Mouse (Mus musculus) forebrain, embryonic 15.5 days (tissue): ENCODE measurements around the gene Smug1. TPM values are rescaled to one million over a fixed set of nuclear protein-coding genes. Genes with fewer than 3 reads are reported as not detected.

Experiments
- ATAC-seq: fragments of 200-750 bp; cut with Nextera tagmentation; replicated peaks from 2 replicates; pipeline ENCODE4 v1.8.0; 2017; ENCODE audit warnings: mild to moderate bottlenecking, moderate TSS enrichment, moderate library complexity
- H3K27ac ChIP-seq: fragments of 300-500 bp; sonication (generic); replicated peaks from 2 replicates; pipeline ENCODE4 v1.5.1; 2015; ENCODE audit warnings: mild to moderate bottlenecking, inconsistent platforms
- H3K27me3 ChIP-seq: fragments of 300-500 bp; sonication (generic); 2 replicates; pipeline ENCODE4 v1.6.1; 2015; ENCODE audit warnings: inconsistent platforms
- H3K36me3 ChIP-seq: fragments of 300-500 bp; sonication (generic); 2 replicates; pipeline ENCODE4 v1.6.1; 2015; ENCODE audit warnings: mild to moderate bottlenecking, inconsistent platforms
- H3K4me1 ChIP-seq: fragments of 300-500 bp; sonication (generic); 2 replicates; pipeline ENCODE4 v1.6.1; 2015; ENCODE audit warnings: inconsistent platforms
- H3K4me2 ChIP-seq: fragments of 300-500 bp; sonication (generic); replicated peaks from 2 replicates; pipeline ENCODE4 v1.6.1; 2015; ENCODE audit warnings: mild to moderate bottlenecking, inconsistent platforms
- H3K4me3 ChIP-seq: fragments of 300-500 bp; sonication (generic); 2 replicates; pipeline ENCODE4 v1.5.1; 2015; ENCODE audit warnings: mild to moderate bottlenecking, inconsistent platforms
- H3K9ac ChIP-seq: fragments of 300-500 bp; sonication (generic); replicated peaks from 2 replicates; pipeline ENCODE4 v1.6.1; 2015; ENCODE audit warnings: mild to moderate bottlenecking, inconsistent platforms
- H3K9me3 ChIP-seq: fragments of 300-500 bp; sonication (generic); 2 replicates; pipeline ENCODE4 v1.6.1; 2016; ENCODE audit warnings: inconsistent platforms
- WGBS: fragments of 180-500 bp; shearing (Covaris S2); methylation state at CpG from one replicate; pipeline ENCODE4 v1.1.7; 2015; ENCODE audit warnings: mixed read lengths; 5-methylcytosine and 5-hydroxymethylcytosine counted together
- polyA plus RNA-seq: library from polyadenylated mRNA; unstranded; fragments of >200 nt; fragmentation: Nextera tagmentation; extraction: Ambion mirVana; gene quantifications from 2 replicates; pipeline ENCODE4 v1.2.1, GENCODE M21; 2015

Smug1 gene
- 24.7 and 26.8 TPM in 2 replicates for polyA plus RNA-seq

DNA sequence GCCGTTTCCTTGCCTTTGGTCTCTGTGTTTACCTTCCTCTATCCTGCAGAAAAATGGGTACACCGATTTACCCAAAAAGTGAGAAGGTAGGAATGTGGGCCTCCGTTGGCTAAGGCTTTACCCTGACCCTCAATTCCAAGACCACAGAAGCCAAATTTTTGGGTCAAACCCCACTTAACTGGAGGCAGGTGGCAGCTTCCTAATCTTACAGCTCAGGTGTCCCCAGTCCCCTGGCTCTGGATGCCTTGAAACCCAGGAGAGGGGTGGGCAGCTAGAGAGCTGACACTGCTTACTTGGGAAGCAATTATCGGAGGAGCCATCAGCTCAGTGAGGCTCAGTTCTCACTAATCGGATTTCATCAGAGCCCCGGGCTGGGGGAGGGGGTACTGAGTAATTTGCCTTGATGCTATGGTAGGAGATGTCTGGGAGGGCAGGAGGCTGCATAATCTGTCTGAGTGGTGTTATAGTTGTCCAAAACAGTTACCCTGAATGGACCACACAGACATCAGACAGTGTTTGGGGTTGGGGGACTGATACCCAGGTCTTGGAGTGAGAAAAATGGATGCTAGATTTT, at the start of gene Smug1:
Gene Smug1, minus strand, starts transcription at position 51 of the 574 bp plus-strand sequence.
- H3K4me1 ChIP-seq, result peaks cover 34% of the 10 kb centered on the region
- no peak within 1 kb of the TSS for H3K4me3 ChIP-seq
- no peak within 1 kb of the TSS for H3K9ac ChIP-seq
- H3K27me3 ChIP-seq, result peaks cover 66% of the 10 kb centered on the region
- no peak for ATAC-seq
- H3K4me2 ChIP-seq, result no peak within 1 kb of the TSS
- no peaks in the 10 kb centered on the region for H3K9me3 ChIP-seq
- no peaks in the 10 kb centered on the region for H3K36me3 ChIP-seq
- WGBS, result 19% methylated on average over 6 of the region's 6 CpGs
- H3K27ac ChIP-seq, result no peak within 1 kb of the TSS

DNA sequence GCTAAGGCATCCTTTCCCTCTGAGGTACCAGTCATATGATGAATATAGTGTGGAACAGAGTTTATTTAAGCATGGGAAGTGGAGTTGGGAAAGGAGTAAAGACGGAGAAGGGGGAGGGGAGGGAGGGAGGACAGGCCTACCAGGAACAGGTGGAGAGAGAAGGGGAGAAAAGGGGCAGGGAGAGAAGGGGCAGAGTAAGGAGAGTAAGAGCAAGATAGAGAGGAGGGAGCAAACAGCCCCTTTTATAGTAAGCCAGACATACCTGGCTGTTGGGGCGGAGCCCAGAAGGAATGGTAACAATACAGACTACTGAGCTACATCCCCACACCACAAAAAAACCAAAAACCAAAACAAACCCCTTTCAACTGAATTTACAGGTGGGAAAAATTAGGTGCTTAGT, 49.2 kb upstream of the Smug1 start:
- H3K4me2 ChIP-seq, result peak overlapping the region; percentile 58
- peak overlapping the region; percentile 92 for H3K27ac ChIP-seq
- no peaks in the 10 kb centered on the region for H3K27me3 ChIP-seq
- H3K9ac ChIP-seq, result no peak overlapping the region
- peaks cover 18% of the 10 kb centered on the region for H3K36me3 ChIP-seq
- no peak; the same call in 1 of the 2 replicates for ATAC-seq
- H3K4me3 ChIP-seq, result no peak overlapping the region
- H3K4me1 ChIP-seq, result peaks cover 45% of the 10 kb centered on the region
- 12% methylated on average over 2 of the region's 2 CpGs for whole genome bisulfite sequencing
- no peaks in the 10 kb centered on the region for H3K9me3 ChIP-seq

GRCm38 (mm10) chr15:103214971-103215907, 48.3 kb upstream of the Smug1 start:
- under 1% methylated on average over 15 of the region's 15 CpGs for WGBS
- Histone ChIP-seq H3K4me1 (peaks cover 45% of the 10 kb centered on the region), H3K27me3 (no peaks in the 10 kb centered on the region), H3K36me3 (peaks cover 25% of the 10 kb centered on the region), H3K4me2 (peak overlapping the region; percentile 58), H3K4me3 (peak overlapping the region; percentile 49), H3K9ac (peak overlapping the region; percentile 45), H3K9me3 (no peaks in the 10 kb centered on the region), H3K27ac (peak overlapping the region; percentile 92)
- ATAC-seq, result peak; percentile 98

- no peak for ATAC-seq
- Histone ChIP-seq H3K4me1 (peaks cover 45% of the 10 kb centered on the region), H3K9ac (peak overlapping the region; percentile 6; the same call in 1 of the 2 replicates), H3K9me3 (no peaks in the 10 kb centered on the region), H3K27me3 (no peaks in the 10 kb centered on the region), H3K4me2 (peak overlapping the region; percentile 37), H3K27ac (peak overlapping the region; percentile 61), H3K36me3 (peaks cover 33% of the 10 kb centered on the region), H3K4me3 (peak overlapping the region; percentile 25)
- 1% methylated on average over 2 of the region's 2 CpGs for WGBS
These were observed 47.3 kb upstream of the Smug1 start for GRCm38 (mm10) chr15:103214149-103214548.

DNA sequence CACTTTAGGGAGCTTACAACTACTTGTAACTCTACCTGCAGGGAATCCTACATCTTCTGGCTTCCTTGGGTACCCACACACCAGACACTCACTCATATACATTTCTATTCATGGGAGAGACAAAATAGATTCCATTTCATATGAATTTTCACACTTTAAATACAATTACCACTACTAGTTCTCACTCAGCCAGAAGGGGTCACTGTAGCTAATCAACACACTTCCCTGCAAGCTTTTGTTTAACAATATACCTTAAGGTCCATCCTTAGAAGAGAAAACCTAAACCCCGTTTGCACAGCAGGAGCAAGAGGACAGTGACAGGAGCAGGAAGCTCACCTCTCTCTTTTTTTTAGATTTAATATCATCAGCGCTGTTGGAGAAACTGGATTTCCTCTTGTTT, 38.3 kb upstream of the Smug1 start:
- no peaks in the 10 kb centered on the region for H3K9me3 ChIP-seq
- no peaks in the 10 kb centered on the region for H3K27me3 ChIP-seq
- no peaks in the 10 kb centered on the region for H3K4me1 ChIP-seq
- H3K36me3 ChIP-seq, result peaks cover 54% of the 10 kb centered on the region
- no peak overlapping the region for H3K27ac ChIP-seq
- H3K4me2 ChIP-seq, result no peak overlapping the region
- H3K9ac ChIP-seq, result no peak overlapping the region
- no peak for ATAC-seq
- 63% methylated on average over 2 of the region's 2 CpGs for WGBS
- no peak overlapping the region for H3K4me3 ChIP-seq

GRCm38 (mm10) chr15:103202088-103202793, 35.3 kb upstream of the Smug1 start:
- Histone ChIP-seq H3K4me1 (peaks cover 8% of the 10 kb centered on the region; the same call in 1 of the 2 replicates), H3K36me3 (peaks cover 55% of the 10 kb centered on the region), H3K27ac (peak overlapping the region; percentile 46), H3K27me3 (no peaks in the 10 kb centered on the region), H3K9me3 (no peaks in the 10 kb centered on the region), H3K4me3 (no peak overlapping the region), H3K9ac (no peak overlapping the region), H3K4me2 (no peak overlapping the region)
- no peak for ATAC-seq
- 72% methylated on average over 6 of the region's 6 CpGs for WGBS

DNA sequence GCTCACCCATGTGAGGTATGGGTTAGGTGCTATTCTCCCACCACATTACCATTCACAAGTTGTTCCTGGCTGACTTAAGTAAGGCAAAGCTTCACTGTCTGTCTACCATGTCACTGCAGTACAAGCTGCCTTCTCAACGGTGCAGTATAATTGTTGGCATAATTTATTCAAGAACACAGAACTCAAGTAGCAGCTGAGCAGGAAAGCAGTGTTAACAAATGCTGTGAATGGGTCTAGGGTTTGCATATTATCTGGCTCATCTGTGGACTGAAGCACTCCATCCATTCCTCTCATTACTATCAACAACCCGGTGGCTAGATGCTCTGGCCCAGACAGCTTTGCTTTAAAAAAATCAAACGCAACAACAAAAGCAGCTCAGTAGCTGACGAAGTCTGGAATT, 30.9 kb upstream of the Smug1 start:
- Histone ChIP-seq H3K27me3 (no peaks in the 10 kb centered on the region), H3K9me3 (no peaks in the 10 kb centered on the region), H3K9ac (no peak overlapping the region), H3K4me3 (no peak overlapping the region), H3K4me1 (peaks cover 9% of the 10 kb centered on the region; the same call in 1 of the 2 replicates), H3K27ac (peak overlapping the region; percentile 35; the same call in 1 of the 2 replicates), H3K36me3 (peaks cover 59% of the 10 kb centered on the region), H3K4me2 (no peak overlapping the region)
- WGBS, result 57% methylated on average over 4 of the region's 4 CpGs
- peak; percentile 41; the same call in 1 of the 2 replicates for ATAC-seq

DNA sequence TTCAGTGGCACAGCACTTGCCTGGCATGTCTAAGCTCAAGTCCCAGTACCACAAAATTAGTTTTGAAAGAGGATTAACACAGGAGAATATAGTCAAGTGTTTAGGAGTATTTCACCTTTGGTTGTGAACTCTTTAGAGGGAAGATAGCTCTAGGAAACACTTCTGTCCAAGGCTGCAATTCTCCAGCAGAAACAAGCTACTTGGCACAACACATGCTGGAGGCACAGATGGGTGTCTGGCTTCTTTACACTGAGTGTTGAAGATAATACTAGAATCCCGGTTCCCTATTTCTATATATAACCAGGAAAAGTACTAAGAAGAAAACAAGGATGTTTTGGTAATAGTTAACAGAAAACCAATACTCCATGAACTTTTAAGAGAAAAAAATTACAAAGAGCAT, 29.9 kb upstream of the Smug1 start:
- H3K36me3 ChIP-seq, result peaks cover 65% of the 10 kb centered on the region
- WGBS, result 68% methylated on average over 1 of the region's 1 CpGs

GRCm38 (mm10) chr15:103193606-103194005, 26.7 kb upstream of the Smug1 start:
- H3K4me2 ChIP-seq, result no peak overlapping the region
- H3K9ac ChIP-seq, result no peak overlapping the region
- no peak overlapping the region for H3K27ac ChIP-seq
- H3K27me3 ChIP-seq, result no peaks in the 10 kb centered on the region
- peaks cover 50% of the 10 kb centered on the region for H3K36me3 ChIP-seq
- H3K9me3 ChIP-seq, result no peaks in the 10 kb centered on the region
- H3K4me3 ChIP-seq, result no peak overlapping the region
- WGBS, result 86% methylated on average over 2 of the region's 2 CpGs
- ATAC-seq, result no peak
- H3K4me1 ChIP-seq, result peaks cover 9% of the 10 kb centered on the region; the same call in 1 of the 2 replicates

More for the DNA sequence above, 29.9 kb upstream of the Smug1 start:
- 0 out of 2 replicates have a peak overlapping the region, but pooled peaks have one; percentile 1 for H3K27ac ChIP-seq
- no peak overlapping the region for H3K4me2 ChIP-seq
- no peaks in the 10 kb centered on the region for H3K27me3 ChIP-seq
- no peak overlapping the region for H3K9ac ChIP-seq
- H3K4me3 ChIP-seq, result no peak overlapping the region
- no peak for ATAC-seq
- peaks cover 9% of the 10 kb centered on the region; the same call in 1 of the 2 replicates for H3K4me1 ChIP-seq
- no peaks in the 10 kb centered on the region for H3K9me3 ChIP-seq

DNA sequence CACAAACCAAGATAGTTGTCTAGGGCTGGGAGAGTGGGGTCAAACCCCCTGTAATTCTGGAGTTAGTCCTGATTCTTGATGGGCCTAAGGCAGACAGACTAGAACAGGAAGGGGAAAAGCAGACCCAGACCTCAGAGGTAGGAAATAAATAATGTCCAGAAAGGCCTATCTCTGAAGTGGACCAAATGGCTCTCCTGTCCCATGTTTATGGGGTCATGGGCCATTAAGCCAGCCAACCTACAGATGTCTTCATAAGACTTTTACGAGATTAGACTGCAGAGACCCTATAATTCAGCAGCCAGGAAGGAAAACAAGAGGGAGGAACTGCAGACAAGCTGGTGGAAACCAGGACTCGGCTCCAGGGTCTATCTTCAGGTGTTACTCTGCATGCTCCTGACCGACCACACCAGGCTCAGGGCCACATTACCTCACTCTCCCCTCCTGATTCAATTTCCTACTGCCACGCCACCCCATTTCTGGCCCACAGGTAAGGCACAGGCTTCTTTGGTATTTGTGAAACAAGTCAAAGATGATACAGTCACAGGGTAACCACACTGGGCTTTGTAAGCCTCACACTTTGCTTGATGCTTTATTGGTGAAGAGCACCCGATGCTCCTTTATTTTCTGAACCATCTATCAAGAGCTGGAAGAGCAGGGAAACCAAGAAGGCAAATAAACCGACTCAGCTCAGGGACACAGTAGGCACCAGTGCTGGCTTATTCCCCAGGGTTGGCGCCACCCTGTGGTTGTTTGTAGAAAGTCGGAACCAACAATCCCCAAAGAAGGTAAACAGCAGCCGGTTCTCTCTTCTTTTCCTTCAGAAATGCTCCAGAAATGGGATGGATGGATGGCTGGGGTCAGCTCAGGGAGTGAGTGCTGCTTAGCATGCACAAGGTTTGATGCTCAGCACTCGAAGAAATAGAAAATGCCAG, 23.9 kb upstream of the Smug1 start:
- WGBS, result 64% methylated on average over 10 of the region's 10 CpGs
- H3K36me3 ChIP-seq, result peaks cover 33% of the 10 kb centered on the region
- ATAC-seq, result no peak

DNA sequence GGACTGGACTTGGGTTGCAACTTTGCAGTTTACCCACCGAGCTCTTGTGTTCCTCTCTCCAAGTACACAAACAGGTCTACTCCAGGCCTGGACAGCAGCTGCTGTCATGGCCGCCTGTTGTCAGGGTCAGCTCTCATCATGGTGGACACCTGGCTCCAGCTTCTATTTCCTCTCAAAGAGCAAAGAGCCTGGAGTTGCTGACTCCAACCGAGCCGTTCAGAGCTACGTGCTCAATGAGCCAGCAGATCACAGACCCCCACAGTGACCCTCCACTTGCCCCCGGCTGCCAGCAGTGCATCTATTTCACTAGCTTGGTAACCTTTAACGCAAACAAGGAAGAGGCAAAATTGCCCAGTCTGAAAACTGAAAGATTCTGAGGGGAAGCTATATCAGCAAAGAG, 23.2 kb upstream of the Smug1 start:
- no peaks in the 10 kb centered on the region for H3K9me3 ChIP-seq
- H3K4me2 ChIP-seq, result no peak overlapping the region
- no peaks in the 10 kb centered on the region for H3K4me1 ChIP-seq
- peaks cover 25% of the 10 kb centered on the region for H3K36me3 ChIP-seq
- no peak overlapping the region for H3K9ac ChIP-seq
- no peak overlapping the region for H3K27ac ChIP-seq
- 86% methylated on average over 7 of the region's 7 CpGs for WGBS
- ATAC-seq, result no peak
- H3K27me3 ChIP-seq, result no peaks in the 10 kb centered on the region
- H3K4me3 ChIP-seq, result no peak overlapping the region

More for the DNA sequence above, 23.9 kb upstream of the Smug1 start:
- Histone ChIP-seq H3K4me2 (no peak overlapping the region), H3K27me3 (no peaks in the 10 kb centered on the region), H3K27ac (no peak overlapping the region), H3K4me1 (no peaks in the 10 kb centered on the region), H3K9me3 (no peaks in the 10 kb centered on the region), H3K4me3 (no peak overlapping the region), H3K9ac (no peak overlapping the region)
